Mouse (Mus musculus) cerebellum, adult 11-12 months (tissue): ENCODE results near the gene Mul1.

ENCODE experiments used
- DNase-seq: peaks from one replicate; pipeline ENCODE4 v3.0.0; 2022

Mul1 gene

GRCm38 (mm10) chr4:138462971-138463831 is 28.7 kb downstream of the Mul1 start:
- DNase-seq = no peak

GRCm38 (mm10) chr4:138463832-138464487 is 29.5 kb downstream of the Mul1 start:
- peak; percentile 68 for DNase-seq

GRCm38 (mm10) chr4:138464667-138465353 is 30.3 kb downstream of the Mul1 start:
- DNase-seq = no peak

- no peak for DNase-seq
These were observed 31.0 kb downstream of the Mul1 start for GRCm38 (mm10) chr4:138465446-138465845.

GRCm38 (mm10) chr4:138466690-138467089 is 32.2 kb downstream of the Mul1 start:
- no peak for DNase-seq

- DNase-seq = no peak
These were observed 33.0 kb downstream of the Mul1 start for GRCm38 (mm10) chr4:138467451-138467850.

GRCm38 (mm10) chr4:138469080-138469479 is 34.6 kb downstream of the Mul1 start:
- DNase-seq = no peak

GRCm38 (mm10) chr4:138471241-138471640 is 36.8 kb downstream of the Mul1 start:
- no peak for DNase-seq

- no peak for DNase-seq
These were observed 45.1 kb downstream of the Mul1 start for GRCm38 (mm10) chr4:138479595-138479994.

GRCm38 (mm10) chr4:138480962-138481361 is 46.5 kb downstream of the Mul1 start:
- no peak for DNase-seq

- DNase-seq = no peak
These were observed 48.2 kb downstream of the Mul1 start for GRCm38 (mm10) chr4:138482721-138483120.

- peak; percentile 16 for DNase-seq
These were observed 53.8 kb downstream of the Mul1 start for GRCm38 (mm10) chr4:138488241-138488640.

GRCm38 (mm10) chr4:138491088-138491487 is 56.6 kb downstream of the Mul1 start:
- DNase-seq = no peak
